Mouse (Mus musculus): ENCODE results near the gene Gm20708.
A peak's percentile ranks its signal among the peaks of the same experiment; 100 is the strongest.
"Not testable (repeated sequence)": the region's sequence is repeated elsewhere in the genome, so short reads cannot be mapped to it uniquely, and the experiment has no call there.

The Gm20708 gene

GRCm38 (mm10) chr11:117813867-117814266 lies 4.4 kb downstream of the Gm20708 start:
- DNase-seq (ENCODE audit: low spot score), result no peak

- no peak for DNase-seq (ENCODE audit: low spot score)
These were observed 5.4 kb downstream of the Gm20708 start for GRCm38 (mm10) chr11:117814704-117815366.

DNA sequence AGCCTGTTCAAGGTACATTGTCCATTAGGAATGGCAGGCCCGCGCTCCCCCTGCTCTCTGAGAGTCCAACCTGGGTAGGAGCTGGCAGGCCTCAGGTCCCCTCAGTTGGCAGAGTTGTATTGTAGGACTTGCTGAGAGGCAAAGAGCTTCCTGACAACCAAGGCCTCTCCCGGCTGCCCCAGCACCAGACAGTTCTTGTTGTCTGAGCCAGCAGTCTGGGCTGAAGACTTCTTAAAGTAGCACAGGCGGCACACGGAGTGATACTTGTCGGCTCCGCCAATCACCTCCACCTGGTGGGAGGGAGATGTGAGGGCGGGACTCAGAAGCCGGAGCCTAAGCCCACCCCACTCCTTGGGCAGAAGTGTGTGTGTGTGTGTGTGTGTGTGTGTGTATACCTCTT lies 6.4 kb downstream of the Gm20708 start:
- not testable (repeated sequence) for DNase-seq (ENCODE audit: low spot score)

- no peak for DNase-seq (ENCODE audit: low spot score)
These were observed 7.0 kb downstream of the Gm20708 start for GRCm38 (mm10) chr11:117816389-117816996.

DNA sequence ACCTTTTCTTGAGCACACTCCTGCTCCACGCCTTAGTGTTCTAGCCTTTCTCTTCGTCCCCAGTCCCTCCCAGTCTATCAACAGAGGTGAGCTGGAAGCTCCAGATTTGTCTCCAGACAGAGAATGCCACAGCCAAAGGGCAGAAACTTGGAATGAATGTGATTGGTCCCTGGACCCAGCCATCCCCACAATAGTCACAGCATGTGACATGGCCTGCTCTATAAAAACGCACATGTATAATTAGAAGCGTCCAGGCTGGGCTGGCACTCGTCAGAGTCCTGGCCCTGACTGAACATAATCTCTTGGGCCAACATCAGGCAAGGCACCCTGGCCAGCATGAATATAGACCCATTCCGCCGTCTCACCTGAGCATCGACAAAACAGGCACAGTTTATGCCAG lies 9.6 kb downstream of the Gm20708 start:
- no peak for DNase-seq (ENCODE audit: low spot score)

DNA sequence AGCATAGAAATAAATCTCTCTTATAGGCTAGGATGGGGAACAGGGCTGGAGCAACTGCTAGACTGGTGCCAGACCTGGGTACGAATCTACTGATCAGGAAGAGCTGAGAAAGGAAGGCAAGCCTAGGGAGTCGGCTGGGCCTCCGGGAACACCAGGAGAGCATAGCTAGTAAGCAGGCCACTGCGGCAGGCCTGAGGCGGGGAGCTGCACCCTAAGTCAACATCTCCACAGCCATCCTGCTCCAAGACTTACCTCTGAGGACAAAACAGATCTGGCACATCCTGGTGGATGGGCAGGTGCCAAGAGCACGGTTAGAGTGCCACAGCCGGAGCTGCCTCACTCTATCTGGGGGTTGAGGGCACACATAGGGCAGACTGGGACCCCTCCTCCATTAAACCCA lies 10.7 kb downstream of the Gm20708 start:
- DNase-seq (ENCODE audit: low spot score), result no peak

- no peak for DNase-seq (ENCODE audit: low spot score)
These were observed 12.4 kb downstream of the Gm20708 start for GRCm38 (mm10) chr11:117821868-117822267.

- no peak for DNase-seq (ENCODE audit: low spot score)
These were observed 13.3 kb downstream of the Gm20708 start for GRCm38 (mm10) chr11:117822728-117823241.

DNA sequence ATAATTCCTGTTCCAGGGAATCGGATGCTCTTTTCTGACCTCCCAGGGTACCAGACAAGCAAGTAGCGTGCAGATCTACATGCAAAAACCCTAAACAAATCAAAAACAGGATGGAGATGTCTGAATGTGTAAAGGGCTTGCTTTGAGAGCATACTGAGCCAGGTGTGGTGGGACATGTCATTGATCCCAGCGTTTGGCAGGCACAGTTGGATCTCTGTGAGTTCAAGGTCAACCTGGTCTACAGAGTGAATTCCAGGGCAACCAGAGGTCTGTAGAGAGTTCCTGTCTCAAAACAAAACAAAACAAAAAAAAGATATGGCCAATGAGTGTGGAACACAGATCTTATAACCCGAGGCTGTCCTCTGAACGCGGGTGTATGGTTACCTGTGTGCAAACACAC lies 13.9 kb downstream of the Gm20708 start:
- no peak for DNase-seq (ENCODE audit: low spot score)

DNA sequence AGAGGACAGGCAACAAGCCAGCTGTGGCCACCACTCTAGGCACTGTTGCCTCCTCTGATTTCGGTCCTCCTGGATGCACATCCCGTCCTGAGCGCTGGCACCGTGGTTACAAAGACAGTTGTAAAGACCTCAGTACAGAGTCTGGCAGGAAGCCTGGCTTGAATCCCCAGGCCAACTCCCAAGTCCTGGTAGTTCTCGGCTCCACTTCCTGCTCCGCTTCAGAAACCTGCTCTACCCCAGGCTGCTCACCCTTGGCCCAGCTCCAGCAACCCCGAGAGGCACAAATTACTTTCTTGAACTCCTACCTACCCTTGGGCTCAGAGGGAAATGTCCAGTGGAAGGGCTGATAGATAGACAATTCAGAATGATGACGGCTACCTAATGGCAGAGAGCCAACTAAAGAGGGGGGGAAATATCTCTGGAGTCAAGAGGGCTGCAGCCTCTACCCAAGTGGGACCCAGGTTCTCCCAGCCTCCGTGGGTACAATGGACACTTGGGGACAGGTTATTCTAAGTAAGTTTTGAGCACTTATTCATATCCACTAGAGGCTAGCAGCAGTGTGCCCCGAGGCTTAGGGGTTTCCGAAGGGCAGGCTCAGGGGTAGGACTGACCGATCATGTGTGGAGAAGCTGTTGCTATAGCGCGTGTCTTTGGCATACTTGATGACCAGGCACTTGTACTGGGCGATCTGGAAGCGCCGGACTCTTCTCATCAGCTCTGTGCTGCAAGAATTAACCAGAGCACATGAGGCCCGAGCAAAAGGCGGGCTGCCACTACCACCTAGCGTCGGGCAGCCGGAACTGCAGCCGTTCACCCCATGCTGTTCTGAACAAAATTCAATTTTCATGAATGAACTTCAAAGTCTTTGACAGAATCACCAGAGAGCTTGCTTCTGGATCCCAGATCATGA lies 14.8 kb downstream of the Gm20708 start:
- DNase-seq (ENCODE audit: low spot score), result peak; percentile 85

DNA sequence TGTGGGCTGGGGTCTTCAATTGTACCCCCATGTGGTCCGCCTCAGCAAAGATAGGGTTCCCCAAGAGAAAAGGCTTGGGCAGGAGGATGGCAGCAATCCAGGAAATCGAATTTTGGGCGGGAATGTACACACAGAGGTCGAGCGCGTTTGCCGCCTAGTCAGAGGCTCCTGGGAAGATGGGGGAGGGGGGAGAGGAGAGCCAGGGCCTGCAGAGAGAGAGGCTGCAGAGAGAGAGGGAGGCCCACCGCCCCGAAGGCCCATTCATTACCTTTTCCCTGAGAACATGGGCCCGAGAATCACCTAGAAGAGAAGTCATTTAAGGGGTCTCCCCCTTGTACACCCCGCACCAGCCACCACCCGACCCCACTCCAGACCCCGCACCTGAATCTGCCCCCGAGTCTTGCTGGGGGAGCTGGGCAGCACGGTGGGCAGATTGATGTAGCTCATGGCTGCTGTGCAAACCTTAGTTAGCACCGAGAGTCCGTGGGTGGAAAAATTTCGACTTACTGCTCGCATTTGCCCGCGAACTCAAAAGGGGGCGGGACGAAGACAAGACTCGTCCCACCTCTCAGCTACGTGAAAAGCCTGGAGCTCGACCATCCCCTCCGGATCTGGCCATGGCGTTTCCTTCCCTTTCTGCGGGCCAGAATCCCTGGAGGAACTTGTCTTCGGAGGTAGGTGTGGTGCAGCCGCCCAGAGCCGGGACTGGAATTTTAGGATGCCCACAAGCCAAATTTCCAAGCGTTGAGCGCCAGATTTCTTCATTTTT lies 16.0 kb downstream of the Gm20708 start, which contains the start of the genes Afmid and Tk1:
Afmid (plus strand) TSS at position 592 of the 769 bp plus-strand sequence.
Tk1 (minus strand) TSS at position 760 of the 769 bp plus-strand sequence.
- peak; percentile 77 for DNase-seq (ENCODE audit: low spot score)

GRCm38 (mm10) chr11:117826164-117826563 lies 16.7 kb downstream of the Gm20708 start:
- DNase-seq (ENCODE audit: low spot score), result no peak

DNA sequence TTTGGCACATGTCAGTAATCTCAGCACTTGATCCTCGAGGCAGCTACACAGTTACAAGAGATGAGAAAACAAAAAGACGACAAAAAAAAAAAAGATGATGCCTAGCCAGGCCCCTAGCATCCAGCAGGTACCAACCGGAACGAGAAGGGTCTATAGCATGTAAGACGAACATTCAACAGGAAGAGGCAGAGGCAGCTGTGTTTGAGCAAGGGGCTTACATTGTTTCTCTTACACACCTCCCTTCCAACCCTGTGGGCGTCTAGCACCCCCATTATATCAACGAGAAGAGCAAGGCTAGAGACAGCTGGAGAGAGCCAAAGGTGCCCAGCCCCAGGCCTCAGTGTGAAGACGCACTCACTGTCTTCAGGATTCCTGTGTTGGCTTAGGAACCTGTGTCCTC lies 17.4 kb downstream of the Gm20708 start:
- no peak for DNase-seq (ENCODE audit: low spot score)

GRCm38 (mm10) chr11:117827386-117827785 lies 17.9 kb downstream of the Gm20708 start:
- no peak for DNase-seq (ENCODE audit: low spot score)

GRCm38 (mm10) chr11:117828149-117828887 lies 18.9 kb downstream of the Gm20708 start:
- DNase-seq (ENCODE audit: low spot score), result peak; percentile 63

- DNase-seq (ENCODE audit: low spot score), result no peak
These were observed 19.6 kb downstream of the Gm20708 start for GRCm38 (mm10) chr11:117828888-117829604.

DNA sequence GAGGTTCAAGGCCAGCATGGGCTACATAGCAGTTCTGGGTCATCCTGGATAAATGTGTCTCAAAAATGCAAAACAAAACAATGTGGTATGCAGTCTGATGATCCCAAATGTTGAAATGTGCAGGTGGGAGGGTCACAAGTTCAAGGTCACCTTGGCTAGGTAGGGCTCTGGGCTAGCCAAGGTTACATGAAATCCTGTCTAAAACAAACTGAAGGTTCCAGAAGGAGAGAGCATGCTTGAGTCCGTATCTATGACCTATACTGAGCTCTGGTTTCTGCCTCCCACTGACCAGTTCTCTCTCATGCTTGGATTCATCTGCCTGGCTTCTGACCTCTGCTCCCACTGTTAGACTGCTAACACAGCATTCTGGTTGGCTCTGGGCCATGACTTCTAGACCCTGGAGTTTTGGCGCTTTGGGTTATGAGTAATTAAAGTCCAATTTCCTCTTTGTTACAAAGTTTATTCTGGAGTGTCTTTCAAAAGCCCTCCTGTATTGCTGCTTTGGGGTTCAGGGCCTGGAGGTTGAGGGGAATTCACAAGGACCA lies 20.3 kb downstream of the Gm20708 start:
- DNase-seq (ENCODE audit: low spot score), result no peak

GRCm38 (mm10) chr11:117830401-117830800 lies 20.9 kb downstream of the Gm20708 start:
- DNase-seq (ENCODE audit: low spot score), result no peak

- DNase-seq (ENCODE audit: low spot score), result peak; percentile 76
These were observed 22.9 kb downstream of the Gm20708 start for GRCm38 (mm10) chr11:117832086-117832969.
